Mouse (Mus musculus) embryonic fibroblast, embryonic 13.5 days (primary cell): ENCODE results near the gene Serpina3j.

Experiments used
- CTCF ChIP-seq: IDR thresholded peaks from 2 replicates; pipeline ENCODE4 v1.5.1; 2011; ENCODE audit warnings: mild to moderate bottlenecking, control low read depth, low read length, moderate library complexity, borderline replicate concordance; ENCODE audit not compliant: insufficient read depth
- POLR2A ChIP-seq: IDR thresholded peaks from 2 replicates; pipeline ENCODE4 v1.6.1; 2011; ENCODE audit warnings: low read depth, mild to moderate bottlenecking, control low read depth, low read length, moderate library complexity

DNA sequence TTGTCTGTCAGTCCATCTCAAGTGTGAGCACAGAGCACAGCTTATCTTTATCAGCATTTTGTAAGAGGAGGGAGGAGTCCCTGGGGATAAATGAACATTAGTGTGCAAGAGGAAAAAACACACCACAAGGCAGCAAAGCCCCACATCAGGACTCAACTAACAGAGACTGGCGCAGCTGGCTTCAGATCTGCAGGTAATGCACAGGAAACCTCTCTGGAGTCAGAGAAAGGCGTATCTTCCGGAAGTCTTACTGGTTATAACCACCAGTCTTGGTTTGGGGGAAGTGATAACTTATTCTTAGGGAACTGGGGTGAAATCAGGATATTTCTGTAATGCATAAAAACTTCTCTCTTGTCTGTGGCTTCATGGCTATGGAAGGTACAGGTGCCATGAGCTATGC lies 41.7 kb downstream of the Serpina3j start:
- TF ChIP-seq POLR2A (no peak), CTCF (no peak)
